8 mouse cellular contexts compared by ENCODE assay signal in the genomic region with DNA sequence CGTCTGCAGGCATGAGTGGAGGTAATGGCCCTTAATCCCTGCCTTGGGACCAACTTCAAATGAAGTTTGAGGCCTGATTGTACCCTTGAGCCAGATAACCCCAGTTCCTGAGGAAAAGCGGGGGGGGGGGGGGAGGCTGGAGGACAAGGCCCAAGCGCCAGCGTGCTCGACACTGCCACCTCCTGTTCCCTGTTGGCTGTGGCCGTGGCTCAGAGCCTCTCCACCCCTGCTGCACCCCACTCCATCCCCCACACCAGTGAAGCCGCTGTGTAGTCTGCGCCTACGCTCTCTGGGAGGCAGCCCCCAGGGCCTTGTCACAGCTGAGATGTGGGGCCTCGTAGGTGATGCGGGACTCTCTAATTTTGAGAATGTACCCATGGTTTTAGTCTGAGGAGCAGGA. TPM values are rescaled to one million over a fixed set of nuclear protein-coding genes. Genes with fewer than 3 reads are reported as not detected.
DNase-seq lines count a peak whose midpoint lies in the region; ATAC-seq lines count a peak whose summit lies in the region.

No protein-coding gene starts in this region.

- no peaks in the 10 kb centered on the region for H3K27me3 ChIP-seq in hindbrain, embryonic 11.5 days (ENCODE audit: control insufficient read depth, insufficient read depth, low read length)

- WGBS in hindbrain, embryonic 11.5 days, result 20% methylated on average over 11 of the region's 11 CpGs

- peak; percentile 52; the same call in 1 of the 2 replicates for ATAC-seq in hindbrain, embryonic 11.5 days (ENCODE audit: low FRiP score)

- H3K4me1 ChIP-seq in hindbrain, embryonic 11.5 days (replicated peaks; ENCODE audit: control insufficient read depth, insufficient read depth, low read length), result 0 out of 2 replicates have a peak, but pooled peaks cover 5% of the 10 kb centered on the region

- DNase-seq in MN1 (ENCODE audit: low spot score), result peak; percentile 72
- DNase-seq in cerebellum, adult 8-10 months, result peak; percentile 56
- DNase-seq in frontal cortex, postnatal 25 days (ENCODE audit: low spot score in 2 of 2), result peak; percentile 47 to 51
- DNase-seq in hindbrain, embryonic 11.5 days (ENCODE audit: low spot score), result peak; percentile 78
- DNase-seq in layer of hippocampus, postnatal 14 days (ENCODE audit: low spot score in 2 of 2), result peak; percentile 46 to 59
- peak; percentile 81 for DNase-seq in lung, postnatal 36 days
- peak; percentile 80 for DNase-seq in retina, postnatal 1 day
- DNase-seq in urinary bladder, postnatal 4 days (ENCODE audit: low spot score in 2 of 2), result peak; percentile 66 to 86

- 0 out of 2 replicates have a peak, but pooled peaks cover 3% of the 10 kb centered on the region for H3K36me3 ChIP-seq in hindbrain, embryonic 11.5 days (ENCODE audit: control insufficient read depth, insufficient read depth, low read length)

- H3K9me3 ChIP-seq in hindbrain, embryonic 11.5 days (ENCODE audit: control insufficient read depth, low read length), result no peaks in the 10 kb centered on the region

- no peak overlapping the region for H3K9ac ChIP-seq in hindbrain, embryonic 11.5 days (ENCODE audit: low read depth, low read length)

- no peak overlapping the region for H3K4me2 ChIP-seq in hindbrain, embryonic 11.5 days (replicated peaks; ENCODE audit: low read depth, low read length)

- H3K4me3 ChIP-seq in hindbrain, embryonic 11.5 days (ENCODE audit: low read depth, low read length), result no peak overlapping the region

- H3K27ac ChIP-seq in hindbrain, embryonic 11.5 days (ENCODE audit: low read depth, low read length), result no peak overlapping the region

RNA-seq across cellular contexts. Expression of a gene that starts 9.7 kb away (rescaled TPM):
- polyA plus RNA-seq in hindbrain, embryonic 11.5 days (2014; fragmentation: Nextera tagmentation; extraction: Ambion mirVana), result 54.6 and 63.4 TPM in 2 replicates
- 100 to 1,000 TPM; 128 to 133 TPM for total RNA-seq in layer of hippocampus, postnatal 14 days (2021)

RNA-seq across cellular contexts. Expression of a gene that starts 23.6 kb away (rescaled TPM):
- polyA plus RNA-seq in hindbrain, embryonic 11.5 days (2014; fragmentation: Nextera tagmentation; extraction: Ambion mirVana), result 40.2 and 42.6 TPM in 2 replicates
- total RNA-seq in layer of hippocampus, postnatal 14 days (2021), result 10 to 100 TPM in 1 of 2 experiments, 1 to 10 TPM in 1; 9.0 to 15.0 TPM

RNA-seq across cellular contexts. Expression of a gene that starts 36.3 kb away (rescaled TPM):
- polyA plus RNA-seq in hindbrain, embryonic 11.5 days (2014; fragmentation: Nextera tagmentation; extraction: Ambion mirVana), result 162 and 163 TPM in 2 replicates
- 10 to 100 TPM; 85.8 to 87.6 TPM for total RNA-seq in layer of hippocampus, postnatal 14 days (2021)

RNA-seq across cellular contexts. Expression of a gene that starts 59.5 kb away (rescaled TPM):
- 182 and 205 TPM in 2 replicates for polyA plus RNA-seq in hindbrain, embryonic 11.5 days (2014; fragmentation: Nextera tagmentation; extraction: Ambion mirVana)
- total RNA-seq in layer of hippocampus, postnatal 14 days (2021), result 10 to 100 TPM; 80.9 to 89.8 TPM
